Mouse (Mus musculus): ENCODE results near the gene Fam206a.

GRCm38 (mm10) chr4:56850724-56851123, 48.6 kb downstream of the Fam206a start:
- no peak for TF ChIP-seq POLR2A (IDR thresholded peaks at IDR 0.05; ENCODE audit: control insufficient read depth, low read depth, low read length)
- no peak for TF ChIP-seq CTCF (IDR thresholded peaks at IDR 0.05; ENCODE audit: control insufficient read depth, insufficient read depth, insufficient replicate concordance, low read depth, low read length)

Measured in testis, adult 2 months (tissue).